Mouse (Mus musculus) v-Abl transformed pro-B cells (cell line): Measurements from ENCODE around the gene Rgs17.

ENCODE experiments used
- in situ Hi-C, 2 experiments: fragments of 400-800 bp; cut with MboI; formaldehyde crosslinking; loops; one replicate each; pipeline ENCODE4 v1.15.1; 2025; ENCODE audit not compliant: unreplicated experiment in 2 of 2

Gene Rgs17

DNA sequence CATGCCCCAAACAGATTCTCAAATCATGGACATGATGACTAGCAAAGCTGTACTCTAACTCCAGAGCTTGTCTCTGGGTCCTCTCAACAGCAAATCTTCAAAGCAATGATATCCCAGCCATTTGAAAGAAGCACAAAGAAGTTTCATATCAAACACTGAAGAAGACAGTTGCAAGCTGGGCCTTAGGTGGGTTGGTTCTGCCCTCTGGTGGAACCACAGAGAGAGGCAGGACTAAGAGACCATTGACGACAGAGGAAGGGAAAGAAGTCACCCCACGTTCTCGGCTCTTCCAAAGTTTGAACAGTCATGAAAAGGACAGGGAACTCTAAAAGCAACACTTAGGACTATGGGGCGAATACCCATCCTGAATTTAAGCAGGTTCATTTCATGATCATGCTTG lies 135.3 kb downstream of the Rgs17 start:
- in situ Hi-C loops, result loop anchor here in 1 of 2 experiments (5.0 kb wide), 1 partner anchor 190 kb away; no protein-coding TSS in a partner anchor
